Mouse (Mus musculus): ENCODE measurements around the gene Rec114.

DNA sequence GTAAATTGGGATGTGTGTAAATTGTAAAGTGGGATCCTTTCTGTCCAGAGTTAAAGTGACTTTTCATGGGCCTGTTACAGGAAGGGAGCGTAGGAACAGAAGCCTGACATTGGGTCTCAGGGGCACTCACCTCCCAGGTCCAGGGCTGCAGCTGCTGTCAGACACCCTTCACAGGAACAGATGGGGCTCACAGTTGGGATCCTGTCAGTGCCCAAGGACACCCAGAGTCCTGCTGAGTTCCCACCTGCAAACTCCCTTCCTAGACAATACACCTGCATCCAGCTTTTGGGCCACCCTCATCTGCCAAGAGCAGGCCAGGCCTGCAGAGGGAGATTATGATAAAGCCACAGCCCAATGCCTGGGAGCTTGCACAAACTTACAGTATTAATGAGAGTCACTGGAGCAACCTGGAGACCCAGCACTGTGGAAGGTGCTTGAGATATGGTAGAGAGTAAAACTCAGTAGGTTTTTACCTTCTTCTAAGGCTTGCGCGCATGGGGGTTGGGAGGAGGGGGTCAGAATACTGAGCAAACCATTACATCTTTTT is at the start of gene Rec114:
- TF ChIP-seq CTCF (IDR thresholded peaks at IDR 0.05; ENCODE audit: extremely low read depth, insufficient read depth, insufficient read length, insufficient replicate concordance) (no peak), POLR2A (IDR thresholded peaks at IDR 0.05; ENCODE audit: low read depth, low read length) (no peak)
